Mouse (Mus musculus): Measurements from ENCODE around the gene Krt86.

Gene Krt86

GRCm38 (mm10) chr15:101472952-101473528 is at the start of gene Krt86:
Gene Krt86 (plus strand): TSS chr15:101473478.
- peak; percentile 57 for DNase-seq

- peak; percentile 11 for DNase-seq
Observed at GRCm38 (mm10) chr15:101424914-101425313, 48.4 kb upstream of the Krt86 start.

GRCm38 (mm10) chr15:101436611-101437010 is 36.7 kb upstream of the Krt86 start:
- DNase-seq = no peak

GRCm38 (mm10) chr15:101438555-101438954 is 34.7 kb upstream of the Krt86 start, which contains the start of gene Krt87:
Gene Krt87 (minus strand): TSS chr15:101438804.
- peak; percentile 42 for DNase-seq

- DNase-seq = no peak
Observed at GRCm38 (mm10) chr15:101440837-101441236, 32.4 kb upstream of the Krt86 start.

DNA sequence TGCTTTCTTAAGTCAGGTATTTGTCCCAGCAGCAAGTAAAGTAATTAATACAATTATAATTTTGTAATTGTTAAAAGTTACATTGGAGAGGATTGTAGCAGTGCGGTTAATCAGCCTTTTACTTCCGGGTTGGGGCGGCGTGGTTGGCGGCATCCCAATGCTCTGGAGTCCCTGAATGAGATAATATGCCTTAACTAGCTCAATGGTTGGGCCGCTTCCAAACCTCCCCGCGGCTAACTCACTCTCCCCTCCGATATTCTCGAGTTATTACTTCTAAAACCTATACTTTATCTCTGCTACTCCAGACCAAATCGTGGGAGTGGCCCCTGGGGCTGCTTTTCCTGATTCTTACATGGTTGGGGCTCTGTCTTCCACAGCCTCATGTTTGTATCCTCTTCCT is 26.7 kb upstream of the Krt86 start:
- DNase-seq = no peak

DNA sequence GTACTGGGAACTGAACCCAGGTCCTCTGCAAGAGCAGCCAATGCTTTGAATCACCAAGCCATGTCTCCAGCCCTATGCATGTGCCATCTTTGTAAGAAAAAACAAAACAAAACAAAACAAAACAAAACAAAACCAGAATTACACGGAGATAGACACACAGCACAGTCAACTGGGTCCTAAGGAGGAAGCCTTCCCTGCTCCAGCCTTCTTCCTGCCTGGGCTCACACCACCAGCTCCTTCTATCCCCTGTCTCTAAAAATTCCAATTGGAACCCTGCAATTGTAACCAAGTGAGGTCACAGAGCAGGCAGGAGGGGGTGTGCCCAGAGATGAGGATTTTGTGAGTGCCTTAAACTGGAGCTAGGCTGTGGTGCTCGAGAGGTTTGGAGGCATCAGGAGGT is 25.8 kb upstream of the Krt86 start, which contains the start of gene Krt88:
Krt88 (plus strand) TSS at position 301 of the 400 bp plus-strand sequence.
- DNase-seq = no peak

DNA sequence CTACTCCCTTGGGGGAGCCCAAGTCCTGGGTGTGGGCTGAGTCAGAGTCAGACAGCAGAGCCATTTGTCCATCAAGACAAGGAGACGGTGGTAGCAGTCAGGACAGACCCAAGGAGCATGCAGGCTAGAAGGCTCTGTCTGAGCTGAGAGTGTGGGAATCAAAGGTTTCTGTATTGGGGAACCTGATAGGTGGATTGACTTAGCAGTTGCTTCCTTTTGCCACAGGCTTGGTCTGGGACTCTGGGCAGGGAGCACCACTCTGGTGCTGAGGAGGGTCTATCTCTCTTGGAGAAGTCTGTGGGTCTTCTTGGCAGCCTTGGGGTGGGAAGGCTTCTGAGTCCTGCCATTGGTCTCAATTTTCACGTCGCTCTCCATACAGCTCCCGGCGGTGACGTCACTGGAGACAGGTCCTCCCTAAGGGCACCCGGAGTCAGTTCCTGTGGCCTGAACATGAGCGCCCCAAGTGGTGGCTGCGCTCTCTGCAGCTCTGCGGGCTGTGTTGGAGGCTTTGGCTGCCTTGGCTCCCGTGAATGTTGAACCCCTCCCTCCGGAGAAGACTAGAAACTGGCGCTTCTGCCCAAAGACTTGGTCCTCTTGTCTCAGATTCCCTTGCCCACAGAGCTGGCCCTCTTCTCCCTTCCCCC is 20.1 kb upstream of the Krt86 start:
- peak; percentile 83 for DNase-seq

DNA sequence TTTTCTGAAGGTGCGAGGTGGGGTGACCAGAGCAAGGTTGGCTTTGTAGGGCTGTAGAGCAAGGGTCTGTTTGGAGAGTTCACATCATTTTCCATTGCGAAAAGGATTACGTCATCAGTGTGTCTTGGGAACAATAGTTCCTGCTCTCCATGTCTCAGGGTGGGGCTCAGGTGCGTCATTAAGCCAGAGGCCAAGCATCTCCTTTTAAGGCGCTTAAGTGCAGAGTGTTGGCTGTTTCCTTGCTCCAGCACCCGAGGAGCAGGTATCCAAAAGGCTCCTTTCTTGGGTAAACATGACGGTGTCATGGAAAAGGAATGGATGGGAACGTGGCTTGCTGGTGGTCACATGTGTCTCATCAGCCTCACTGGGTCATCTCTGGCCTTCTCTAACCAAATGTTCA is 18.5 kb upstream of the Krt86 start:
- no peak for DNase-seq

GRCm38 (mm10) chr15:101455292-101455691 is 18.0 kb upstream of the Krt86 start:
- DNase-seq = no peak

GRCm38 (mm10) chr15:101455891-101456290 is 17.4 kb upstream of the Krt86 start:
- DNase-seq = no peak

DNA sequence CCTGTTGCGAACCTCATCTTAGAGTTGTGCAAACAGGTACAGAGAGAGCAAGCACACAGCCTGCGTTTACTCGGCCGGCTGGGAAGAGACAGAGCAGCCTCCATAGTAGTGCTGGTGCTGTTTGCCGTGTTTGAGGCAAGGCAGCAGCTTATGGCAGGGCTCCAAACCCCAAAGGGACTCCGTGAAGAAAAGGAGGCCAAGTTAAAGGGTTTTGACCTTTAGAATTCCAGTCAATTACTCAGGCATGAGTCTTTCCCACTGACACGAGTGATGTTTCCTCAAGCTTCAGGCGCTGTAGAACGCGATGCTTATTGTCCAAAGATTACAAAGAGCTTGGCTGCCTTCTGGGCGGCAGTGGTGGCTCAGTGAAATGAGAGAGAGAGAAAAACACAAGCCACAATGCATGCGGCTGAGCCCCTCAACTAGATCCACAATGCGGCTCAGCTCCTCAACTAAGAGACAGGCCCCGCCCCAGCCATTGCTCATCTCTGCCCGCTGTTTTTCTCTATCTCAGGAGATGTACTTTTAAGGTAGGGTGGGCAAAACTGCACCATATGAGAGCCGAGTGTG is 14.8 kb upstream of the Krt86 start:
- DNase-seq = peak; percentile 69

GRCm38 (mm10) chr15:101459283-101459682 is 14.0 kb upstream of the Krt86 start:
- DNase-seq = no peak

GRCm38 (mm10) chr15:101463651-101464050 is 9.6 kb upstream of the Krt86 start, which contains the start of gene Krt81:
Gene Krt81 (minus strand): TSS chr15:101463751.
- no peak for DNase-seq

DNA sequence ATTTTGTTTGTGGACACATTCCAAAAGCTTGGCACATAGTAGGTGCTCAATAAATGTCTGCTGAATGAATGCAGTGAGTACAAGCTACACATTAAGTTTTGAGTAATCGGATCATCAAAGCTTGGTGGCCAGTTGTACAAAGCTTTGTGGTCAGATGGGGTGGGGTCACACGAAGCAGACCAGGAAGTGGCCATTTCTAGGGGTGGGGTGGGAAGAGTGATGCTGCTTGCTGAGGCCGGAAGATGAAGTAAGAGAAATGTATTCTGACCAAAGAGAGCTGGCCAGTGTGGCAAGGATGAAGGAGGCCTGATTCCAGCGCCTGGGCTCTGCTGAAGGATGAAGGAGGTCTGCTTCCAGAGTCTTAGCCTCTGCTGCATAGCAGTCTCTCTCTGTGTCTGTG is 4.2 kb upstream of the Krt86 start:
- DNase-seq = no peak

GRCm38 (mm10) chr15:101479007-101479665 is 5.9 kb downstream of the Krt86 start:
- DNase-seq = peak; percentile 77

DNA sequence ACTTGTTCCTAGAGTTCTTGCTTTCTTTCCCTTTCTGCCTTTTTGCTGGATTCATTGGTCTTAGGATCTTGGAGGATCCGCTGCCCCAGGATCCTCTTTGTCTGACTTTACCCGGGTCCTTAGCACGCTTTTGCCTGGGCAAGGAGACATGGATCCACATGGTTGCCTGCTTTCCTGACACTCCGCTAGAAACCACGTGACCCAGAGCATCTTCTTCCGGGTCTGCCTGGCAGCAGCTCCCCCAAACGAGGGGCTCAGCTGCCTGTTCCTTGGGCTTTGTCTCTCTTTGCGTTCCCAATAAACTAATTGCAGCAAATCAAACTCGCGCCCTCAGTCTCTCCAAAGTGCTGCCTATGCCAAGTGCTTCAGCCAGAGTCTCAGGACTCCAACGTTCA is 6.4 kb downstream of the Krt86 start:
- peak; percentile 57 for DNase-seq

- DNase-seq = no peak
Observed at GRCm38 (mm10) chr15:101482056-101482455, 8.8 kb downstream of the Krt86 start.

DNA sequence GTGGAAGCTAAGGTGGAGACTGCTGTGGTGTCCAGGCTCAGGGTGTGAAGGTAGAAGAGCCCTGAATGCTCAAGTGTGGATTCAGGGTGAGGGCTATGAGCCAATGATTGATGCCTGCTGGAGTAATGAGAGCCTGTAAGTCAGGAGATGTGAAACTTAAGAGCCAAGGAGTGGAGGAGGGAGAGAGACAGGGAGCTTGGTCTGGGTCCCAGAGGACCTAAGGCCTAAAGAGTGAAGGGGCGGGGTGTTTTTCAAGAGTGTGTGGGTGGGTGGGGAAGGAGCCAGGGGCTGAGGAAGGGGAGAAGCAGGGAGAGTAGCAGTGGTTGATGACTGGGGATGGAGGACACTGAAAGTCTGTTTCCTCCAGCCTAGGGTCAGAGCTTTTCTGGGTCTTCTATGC is 10.4 kb downstream of the Krt86 start:
- no peak for DNase-seq

DNA sequence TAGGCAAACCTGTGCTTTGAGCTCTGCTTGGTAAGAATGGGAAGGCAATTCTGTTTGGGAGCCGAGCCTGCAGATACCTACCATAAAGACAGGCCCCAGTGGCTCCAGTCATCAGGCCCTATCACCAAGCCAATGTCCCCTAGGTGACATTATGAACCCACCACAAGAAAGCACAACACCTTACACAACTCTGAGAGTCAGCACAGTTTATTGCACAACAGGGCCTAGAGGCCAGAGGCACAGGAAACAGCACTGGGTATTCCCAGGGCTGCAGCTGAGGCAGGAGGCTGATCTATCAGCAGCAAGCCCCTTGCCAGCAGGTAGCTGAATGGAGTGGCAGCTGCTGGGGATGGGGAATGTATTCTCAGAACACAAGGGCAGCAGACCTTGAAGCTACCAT is 11.7 kb downstream of the Krt86 start:
- DNase-seq = no peak

DNA sequence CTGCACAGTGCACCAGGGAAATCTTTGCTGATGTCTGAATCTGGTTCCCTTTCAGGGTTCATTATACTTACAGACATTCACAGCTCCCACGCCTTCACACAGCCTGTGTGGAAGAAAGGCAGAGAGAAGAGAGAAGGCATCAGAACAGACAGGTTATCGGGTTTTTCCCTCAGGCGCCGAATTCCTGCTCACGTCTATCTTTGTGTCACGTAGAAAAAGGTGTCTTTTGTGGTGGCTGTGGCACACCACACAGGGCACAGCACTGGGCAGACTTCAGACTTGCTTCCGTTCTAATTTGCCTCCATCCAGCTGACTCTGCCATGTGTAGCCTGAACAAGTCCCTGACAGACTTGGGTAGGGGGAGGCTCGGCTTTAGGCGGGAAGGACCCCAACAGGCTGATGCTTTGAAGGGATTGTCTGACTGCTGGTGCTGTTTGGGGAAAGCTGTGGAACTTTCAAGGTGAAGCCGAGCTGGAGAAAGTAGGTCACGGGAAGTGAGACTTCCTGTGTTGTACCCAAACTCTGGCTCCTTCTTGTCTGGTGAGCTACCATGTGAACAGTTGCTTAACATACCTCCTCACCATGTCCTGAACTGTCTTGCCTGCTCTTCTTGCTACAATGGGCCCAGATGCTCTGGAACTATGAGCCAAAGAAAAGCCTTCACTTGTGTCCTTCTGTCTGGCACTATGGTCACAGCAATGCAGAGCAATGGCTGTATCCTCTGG is 12.8 kb downstream of the Krt86 start:
- DNase-seq = no peak

DNA sequence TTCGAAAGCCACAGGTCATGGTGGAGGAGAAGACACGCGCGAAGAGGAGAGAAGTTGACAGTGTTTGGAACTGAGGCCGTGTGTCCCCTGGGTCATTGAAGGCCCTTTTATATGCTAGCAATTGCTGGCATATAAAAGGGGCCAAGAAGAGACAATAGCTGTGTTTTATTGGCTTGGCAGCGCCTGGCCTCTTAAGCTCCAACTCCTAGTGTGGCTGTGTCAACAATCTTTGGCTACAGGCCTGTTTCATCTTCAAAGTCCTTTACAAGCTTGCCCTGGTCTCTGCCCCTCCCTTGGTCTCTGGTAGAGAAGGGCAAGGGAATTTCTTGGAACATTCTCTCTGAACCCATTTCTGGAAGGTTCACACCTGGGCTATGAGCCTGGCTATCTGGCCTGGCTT is 18.2 kb downstream of the Krt86 start, which contains the start of gene Krt83:
Krt83 (minus strand) TSS at position 82 of the 400 bp plus-strand sequence.
- DNase-seq = no peak

- DNase-seq = no peak
Observed at GRCm38 (mm10) chr15:101492718-101493117, 19.4 kb downstream of the Krt86 start.
